Mouse (Mus musculus) adrenal gland, postnatal 0 days (tissue): ENCODE results near the gene BC053393. TPM values are rescaled to one million over a fixed set of nuclear protein-coding genes. Genes with fewer than 3 reads are reported as not detected.

ENCODE experiments used
- polyA plus RNA-seq: library from polyadenylated mRNA; unstranded; fragments of >200 nt; fragmentation: Nextera tagmentation; extraction: Ambion mirVana; gene quantifications from 2 replicates; pipeline ENCODE4 v1.2.1, GENCODE M21; 2015

BC053393 gene
- 0.09 TPM in 1 of 2 replicates, not detected in the other for polyA plus RNA-seq

DNA sequence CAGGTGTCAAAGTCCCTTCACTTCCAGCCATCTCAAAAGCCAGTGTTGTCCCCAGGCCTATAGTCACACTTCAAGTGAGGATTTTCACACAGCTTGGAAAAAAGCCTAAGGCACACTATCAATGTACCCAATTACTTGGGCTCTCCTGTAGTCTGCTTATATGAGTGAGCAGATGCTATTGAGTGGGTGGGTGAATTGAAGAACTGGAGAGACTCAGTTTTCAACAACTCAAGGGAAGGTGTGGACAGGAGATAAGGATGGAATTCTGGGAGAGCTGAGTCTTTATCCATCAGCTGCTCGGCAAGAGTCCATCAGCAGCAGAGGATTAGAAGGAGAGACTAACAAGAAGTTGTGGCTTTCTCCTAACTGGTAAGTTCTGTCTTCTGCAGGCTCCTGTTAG lies at the start of gene BC053393:
TSS of gene BC053393 (plus strand) at position 210 of the 400 bp plus-strand sequence.

DNA sequence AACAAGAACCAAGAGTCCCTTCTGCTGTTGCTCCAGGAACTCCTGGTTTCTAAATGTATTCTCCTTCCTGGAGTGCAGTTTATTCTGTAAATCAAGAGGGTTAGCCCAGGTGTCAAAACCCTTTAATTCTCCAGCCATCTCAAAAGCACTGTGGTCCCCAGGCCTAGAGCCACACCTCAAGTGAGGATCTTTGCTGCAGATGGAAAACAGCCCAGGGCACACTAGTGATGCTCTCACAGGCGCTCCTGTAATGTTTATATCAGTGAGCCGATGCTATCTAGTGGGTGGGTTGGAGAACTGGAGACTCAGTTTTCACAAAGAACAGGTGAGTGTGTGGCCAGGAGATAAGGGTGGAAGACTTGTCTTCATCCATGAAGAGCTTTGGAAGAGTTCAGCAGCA lies 47.4 kb upstream of the BC053393 start, which contains the start of gene Gm12169:
TSS of gene Gm12169 (plus strand) at position 301 of the 400 bp plus-strand sequence.

DNA sequence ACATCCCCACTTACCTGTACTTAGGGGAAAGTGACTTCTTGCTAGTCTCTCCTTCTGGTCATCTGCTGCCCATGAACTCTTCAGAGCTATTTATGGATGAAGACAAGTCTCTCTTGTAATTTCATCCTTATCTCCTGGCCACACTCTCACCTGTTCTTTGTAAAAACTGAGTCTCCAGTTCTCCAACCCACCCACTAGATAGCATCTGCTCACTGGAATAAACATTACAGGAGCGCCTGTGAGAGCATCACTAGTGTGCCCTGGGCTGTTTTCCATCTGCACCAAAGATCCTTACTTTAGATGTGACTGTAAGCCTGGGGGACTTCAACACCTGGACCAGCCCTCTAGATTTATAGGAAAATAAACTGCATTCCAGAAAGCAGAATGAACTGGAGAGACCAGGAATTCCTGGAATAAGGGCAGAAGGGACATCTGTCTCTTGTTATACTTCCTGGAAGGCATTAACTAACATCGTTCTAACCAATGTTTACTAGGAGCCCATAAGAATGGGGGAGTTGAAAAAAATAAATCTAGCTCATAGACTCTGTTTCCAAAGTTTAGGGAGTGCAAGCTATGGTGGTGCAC lies 58.0 kb downstream of the BC053393 start, which contains the start of gene Dppa1:
TSS of gene Dppa1 (minus strand) at position 51 of the 585 bp plus-strand sequence.

Other genes with a start within 250 kb of the BC053393 start
- 0.19 TPM in 1 of 2 replicates, not detected in the other for gene Itk, start 182.0 kb upstream of the BC053393 start, polyA plus RNA-seq
- gene Fam71b, start 175.0 kb upstream of the BC053393 start, polyA plus RNA-seq, result not detected in 2 replicates
- gene Med7, start 134.6 kb upstream of the BC053393 start, polyA plus RNA-seq, result 48.3 and 68.5 TPM in 2 replicates
- 0.39 and 0.40 TPM in 2 replicates for gene Havcr2, start 116.6 kb upstream of the BC053393 start, polyA plus RNA-seq
- gene Gm12169, start 47.3 kb upstream of the BC053393 start, polyA plus RNA-seq, result not detected in 2 replicates
- gene Dppa1, start 57.7 kb downstream of the BC053393 start, polyA plus RNA-seq, result not detected in 2 replicates
- 0.68 and 1.1 TPM in 2 replicates for gene Timd2, start 135.5 kb downstream of the BC053393 start, polyA plus RNA-seq
- gene Havcr1, start 163.5 kb downstream of the BC053393 start, polyA plus RNA-seq, result not detected in 2 replicates
- 0.90 and 1.0 TPM in 2 replicates for gene Timd4, start 239.3 kb downstream of the BC053393 start, polyA plus RNA-seq